Mouse (Mus musculus) spleen, adult 18-20 months (tissue): ENCODE measurements around the gene Jkamp.

Source experiments
- DNase-seq, 2 experiments: peaks; one replicate each; pipeline ENCODE4 v3.0.0; 2022; ENCODE audit warnings: mixed read lengths in 2 of 2

The Jkamp gene

DNA sequence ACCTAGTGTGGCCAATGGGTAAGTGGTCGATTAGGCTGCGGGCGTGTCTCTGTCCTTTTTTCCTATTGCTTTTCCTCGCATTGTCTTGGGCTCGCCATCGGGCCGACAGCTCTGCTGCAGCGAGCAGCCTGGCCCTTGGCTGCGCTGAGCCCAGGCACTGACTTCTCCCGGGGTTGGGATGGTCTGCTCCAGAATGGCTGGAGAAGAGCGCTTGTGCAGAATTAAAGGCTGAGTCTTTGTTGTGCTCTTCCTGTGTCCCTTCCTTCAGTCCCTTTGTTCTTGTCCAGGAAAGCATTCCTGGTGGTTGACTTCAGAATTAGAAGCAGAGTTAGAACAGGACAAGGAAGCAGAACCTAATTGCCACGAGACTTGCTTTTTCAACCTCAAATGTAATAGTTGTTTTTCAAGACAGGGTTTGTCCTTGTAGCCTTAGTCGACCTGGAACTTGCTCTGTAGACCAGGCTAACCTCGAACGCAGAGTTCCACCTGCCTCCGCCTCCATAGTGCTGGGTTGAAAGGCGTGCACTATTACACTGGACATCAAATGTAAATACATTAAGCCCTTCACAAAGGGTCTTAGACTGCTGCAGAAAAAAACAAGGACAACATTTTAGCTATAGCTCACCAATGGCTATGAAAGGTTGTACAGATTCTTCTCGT is 907 bp downstream of the Jkamp start:
- no peak for DNase-seq

DNA sequence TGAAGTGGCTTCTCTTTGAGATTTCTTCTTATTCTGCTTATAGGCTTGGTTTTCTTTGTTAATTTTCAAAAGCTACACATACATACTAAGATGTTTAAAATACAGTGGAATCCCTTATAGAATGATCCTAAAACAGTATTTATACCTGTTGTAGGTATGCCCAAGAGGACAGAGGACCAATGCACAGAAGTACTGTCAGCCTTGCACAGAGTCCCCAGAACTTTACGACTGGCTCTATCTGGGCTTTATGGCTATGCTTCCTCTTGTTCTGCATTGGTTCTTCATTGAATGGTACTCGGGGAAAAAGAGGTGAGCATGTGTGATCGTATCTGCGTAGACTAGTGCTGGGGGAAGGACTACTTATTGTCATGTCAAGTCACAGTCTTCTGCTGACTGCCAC is 4.4 kb downstream of the Jkamp start:
- DNase-seq = no peak

DNA sequence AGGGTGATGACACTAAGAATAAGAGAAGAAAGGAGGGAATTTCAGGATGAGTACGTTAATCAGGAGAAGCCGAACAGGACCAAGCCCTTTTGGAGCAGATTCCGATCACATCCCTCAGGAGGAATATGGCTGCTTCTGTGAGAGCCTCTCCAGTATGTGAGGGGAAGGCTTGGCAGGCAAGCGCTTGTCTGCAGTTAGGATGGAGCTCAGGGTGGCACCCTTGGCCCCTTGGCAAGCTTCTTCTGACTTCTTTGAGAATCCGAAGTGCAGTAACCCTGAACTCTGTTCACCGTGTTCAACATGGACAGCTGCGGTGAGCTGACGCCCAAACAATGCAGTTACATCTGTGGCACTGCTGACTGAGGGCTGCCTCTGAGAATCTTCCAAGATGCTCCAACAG is 11.6 kb downstream of the Jkamp start:
- no peak for DNase-seq

DNA sequence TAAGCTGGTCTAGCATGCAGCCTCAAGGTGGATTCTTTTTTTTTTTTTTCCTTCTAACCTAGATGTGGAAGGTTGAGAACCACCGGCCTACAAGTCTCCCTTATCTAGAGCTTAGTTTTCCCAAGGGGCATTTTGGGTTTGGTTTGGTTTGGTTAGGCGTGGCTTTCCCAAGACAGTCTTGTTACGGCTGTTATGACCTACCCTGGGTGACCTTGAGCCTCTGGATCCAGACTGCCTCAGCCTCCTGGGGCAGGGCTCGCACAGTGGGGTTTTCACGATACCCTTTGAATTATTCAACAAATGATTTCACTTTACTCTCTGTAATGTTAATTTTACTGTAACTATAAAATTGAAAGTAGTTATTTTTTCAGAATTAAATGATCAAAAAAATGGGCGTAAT is 17.4 kb downstream of the Jkamp start:
- no peak for DNase-seq

DNA sequence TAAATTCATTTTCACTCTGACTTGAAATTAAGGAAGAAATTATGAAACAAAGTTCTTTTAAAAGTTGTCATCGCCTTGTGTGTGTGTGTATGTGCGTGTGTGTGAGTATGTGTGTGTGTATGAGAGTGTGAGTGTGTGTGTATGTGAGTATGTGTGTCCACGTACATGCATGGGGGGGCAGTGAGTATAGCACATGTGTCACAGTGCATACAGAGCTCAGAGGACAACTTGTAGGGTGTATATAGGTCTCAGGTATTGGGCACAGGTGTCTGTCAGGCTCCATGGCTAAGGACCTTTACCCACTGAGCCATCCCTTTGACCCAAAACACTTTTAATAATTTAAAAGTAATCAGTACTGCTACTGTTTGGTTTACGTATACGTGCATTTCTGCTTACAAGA is 18.6 kb downstream of the Jkamp start:
- no peak for DNase-seq

DNA sequence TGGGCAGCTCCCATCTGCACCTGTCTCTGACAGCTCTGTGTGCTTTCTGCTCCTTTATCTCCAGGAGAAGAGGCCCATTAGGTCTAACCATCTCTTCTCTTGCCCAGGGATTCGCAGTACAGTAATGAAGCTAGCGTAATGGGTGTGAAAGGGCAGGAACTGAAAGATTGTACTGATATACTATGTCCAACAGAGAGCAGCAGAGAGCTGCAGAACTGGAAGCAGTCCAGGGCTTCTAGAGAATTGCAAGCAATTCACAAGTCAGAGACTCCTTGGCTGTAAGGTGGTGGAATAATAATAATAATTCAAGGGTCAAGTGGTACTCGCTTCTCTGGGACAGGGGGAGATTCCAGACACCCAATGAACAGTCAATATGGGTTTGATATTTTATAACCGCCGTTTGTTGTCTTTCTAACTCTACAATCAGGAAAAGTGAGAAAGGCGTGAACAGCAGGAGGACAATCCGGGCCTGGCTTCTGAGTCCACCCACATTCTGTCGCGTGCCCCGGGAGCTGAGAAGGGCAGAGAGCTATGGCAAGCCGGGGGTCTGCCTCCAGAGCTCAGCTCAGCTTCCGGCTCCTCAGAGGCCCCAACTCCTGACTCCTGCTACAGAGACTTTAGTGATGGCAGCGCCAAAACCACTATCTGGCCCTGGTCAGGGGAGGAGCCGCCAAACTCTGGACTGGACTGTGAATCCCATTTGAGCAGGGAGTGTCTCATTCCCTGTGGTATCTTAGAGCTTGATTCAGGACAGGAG is 19.3 kb downstream of the Jkamp start:
- DNase-seq = peak in 1 of 2 experiments; percentile 23

DNA sequence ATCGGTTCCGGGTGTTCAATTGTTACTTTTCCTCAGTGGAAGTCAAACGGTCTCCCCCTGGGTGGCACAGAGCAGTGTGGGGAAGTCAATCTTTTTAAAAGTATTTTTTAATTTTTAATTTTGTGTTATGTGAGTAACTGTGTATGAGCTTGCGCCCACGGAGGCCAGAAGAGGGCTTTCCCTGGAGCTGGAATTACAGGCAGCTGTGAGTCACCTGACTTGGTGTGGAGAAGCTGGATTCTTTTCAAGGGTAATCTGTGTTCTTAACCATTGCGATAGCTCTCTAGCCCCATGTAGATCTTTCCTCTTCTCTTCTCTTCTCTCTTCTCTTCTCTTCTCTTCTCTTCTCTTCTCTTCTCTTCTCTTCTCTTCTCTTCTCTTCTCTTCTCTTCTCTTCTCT is 29.7 kb downstream of the Jkamp start:
- DNase-seq = no peak

DNA sequence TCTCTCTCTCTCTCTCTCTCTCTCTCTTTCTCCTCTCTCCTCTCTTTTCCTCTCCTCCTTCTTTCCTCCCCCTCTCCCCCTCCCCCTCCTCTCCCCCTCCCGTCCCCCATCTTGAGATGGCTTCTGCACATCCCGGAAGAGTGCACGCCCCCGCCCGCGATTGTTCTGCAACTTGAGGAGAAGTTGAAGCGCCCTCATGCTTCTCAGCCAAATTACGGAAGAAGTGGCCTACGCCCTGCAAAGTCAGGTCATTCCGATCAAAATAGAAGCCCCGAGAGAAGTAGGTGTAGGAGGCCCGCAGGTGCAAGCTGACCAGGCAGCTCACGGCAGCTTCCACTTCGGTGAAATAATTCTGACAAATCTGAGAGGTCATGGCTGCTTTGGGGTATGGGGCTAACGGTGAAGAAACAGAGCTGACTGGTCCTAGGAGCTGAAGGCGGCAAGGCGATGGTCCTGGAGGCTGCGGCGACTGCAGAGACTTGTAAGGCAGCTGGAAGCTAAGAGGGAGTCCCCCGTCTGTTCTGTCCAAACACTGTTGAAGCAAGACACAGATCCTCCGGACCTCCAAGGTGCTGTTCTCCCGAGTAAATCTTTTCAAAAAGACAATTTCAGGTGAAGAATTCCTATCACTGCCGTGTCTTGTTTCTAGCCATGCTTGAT is 30.4 kb downstream of the Jkamp start:
- DNase-seq = no peak

DNA sequence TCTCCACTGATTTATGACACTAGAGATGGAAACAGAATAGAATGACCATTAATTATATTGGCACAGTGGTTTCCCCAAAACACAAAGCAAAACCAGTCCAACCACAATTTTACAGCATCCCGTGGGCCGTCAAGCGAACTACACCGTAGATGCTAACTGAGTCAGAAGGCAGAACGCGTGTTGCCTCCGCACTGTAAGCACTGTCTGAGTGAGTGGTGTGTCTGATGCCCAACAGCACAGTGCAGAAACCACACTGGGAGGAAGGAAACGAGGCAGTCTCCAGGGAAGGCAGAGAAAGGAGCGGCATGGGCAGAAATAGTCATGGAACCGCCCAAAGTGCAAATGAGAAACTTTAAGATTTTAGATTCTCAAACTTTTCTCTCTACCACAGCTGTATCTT is 43.8 kb downstream of the Jkamp start:
- DNase-seq = no peak

DNA sequence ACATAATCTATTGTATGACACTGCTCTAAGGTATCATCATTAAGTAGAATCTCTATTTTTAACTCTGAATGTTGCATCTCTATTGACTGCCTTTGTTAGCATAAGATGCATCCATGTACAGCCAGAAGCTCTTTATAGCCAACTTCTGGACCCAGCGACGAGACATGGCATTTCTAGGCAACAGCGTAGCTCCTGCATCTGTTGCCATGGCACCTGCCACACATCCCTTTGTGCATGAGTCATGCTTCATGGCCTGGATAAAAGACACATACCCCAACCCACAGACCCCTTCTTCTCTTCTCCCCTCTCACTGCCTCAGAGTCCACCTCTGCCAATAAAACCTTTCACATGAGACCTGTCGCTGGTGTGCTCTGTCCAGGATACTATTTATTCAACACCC is 65.4 kb downstream of the Jkamp start:
- DNase-seq = no peak
